ENCODE assay signal across 30 mouse cellular contexts in genomic region chr6:127758264-127758663, GRCm38 (mm10). TPM values are rescaled to one million over a fixed set of nuclear protein-coding genes. Genes with fewer than 3 reads are reported as not detected.
DNase-seq lines count a peak whose midpoint lies in the region; ATAC-seq and TF ChIP-seq lines count a peak whose summit lies in the region.
"Had no signal": no experiment of that assay in that cellular context is flagged by ENCODE, and none has a peak within 500 bp of the region (broad histone marks: within the 10 kb centered on the region; RNA-seq: fewer than 3 reads in every experiment).

No protein-coding gene starts in this region.

- DNase-seq in kidney, adult 11 months: no peak
- no peak for DNase-seq in forebrain, embryonic 14.5 days (ENCODE audit: low spot score)
- no peak for DNase-seq in forebrain, postnatal 0 days
- no peak for DNase-seq in left cerebral cortex, adult 9 months (ENCODE audit: low spot score in 2 of 2)
- no peak for DNase-seq in layer of hippocampus, postnatal 36 days
- DNase-seq: adrenal gland, adult 2 months; cerebellum, adult 11 months; cerebellum, adult 9-11 months; gastrocnemius, postnatal 10 days; heart, adult 11 months; heart, postnatal 14 days; kidney, adult 18-20 months; layer of hippocampus, adult 9-11 months; left cerebral cortex, postnatal 4 days had no signal

- TF ChIP-seq CTCF in forebrain, postnatal 0 days (IDR thresholded peaks at IDR 0.05; ENCODE audit: low read depth): no peak

- H3K27ac ChIP-seq in kidney, embryonic 14.5 days (ENCODE audit: low read depth, low read length): no peak overlapping the region
- peak overlapping the region; percentile 34; the same call in 1 of the 2 replicates for H3K27ac ChIP-seq in forebrain, embryonic 14.5 days (ENCODE audit: low read depth, low read length)
- no peak overlapping the region for H3K27ac ChIP-seq in forebrain, postnatal 0 days (ENCODE audit: low read depth, low read length)
- H3K27ac ChIP-seq in hindbrain, embryonic 16.5 days (ENCODE audit: low read depth, low read length): no peak overlapping the region
- H3K27ac ChIP-seq: embryonic facial prominence, embryonic 12.5 days; kidney, postnatal 0 days; left cerebral cortex, adult 2 months had no signal

- 0 out of 2 replicates have a peak, but pooled peaks have one; percentile 35 for ATAC-seq in kidney, embryonic 14.5 days (ENCODE audit: low FRiP score, low TSS enrichment)
- ATAC-seq in forebrain, embryonic 14.5 days: peak; percentile 7; the same call in 1 of the 2 replicates
- ATAC-seq in forebrain, postnatal 0 days: 0 out of 2 replicates have a peak, but pooled peaks have one; percentile 18
- ATAC-seq in hindbrain, embryonic 16.5 days: 0 out of 2 replicates have a peak, but pooled peaks have one; percentile 25
- ATAC-seq: lung, postnatal 0 days had no signal

- no peaks in the 10 kb centered on the region for H3K4me1 ChIP-seq in kidney, embryonic 14.5 days (ENCODE audit: control insufficient read depth, insufficient read depth, low read length)
- 0 out of 2 replicates have a peak, but pooled peaks cover 6% of the 10 kb centered on the region for H3K4me1 ChIP-seq in forebrain, embryonic 14.5 days (ENCODE audit: control insufficient read depth, insufficient read depth, low read length)
- no peaks in the 10 kb centered on the region for H3K4me1 ChIP-seq in forebrain, postnatal 0 days (ENCODE audit: insufficient read depth)
- H3K4me1 ChIP-seq in hindbrain, embryonic 16.5 days (ENCODE audit: control insufficient read depth, insufficient read depth, low read depth, low read length): peaks cover 6% of the 10 kb centered on the region
- H3K4me1 ChIP-seq: embryonic facial prominence, embryonic 12.5 days had no signal

- H3K9me3 ChIP-seq in kidney, embryonic 14.5 days (ENCODE audit: control insufficient read depth, low read length): no peaks in the 10 kb centered on the region
- H3K9me3 ChIP-seq in forebrain, embryonic 14.5 days (replicated peaks; ENCODE audit: control insufficient read depth, low read length): no peaks in the 10 kb centered on the region
- H3K9me3 ChIP-seq in forebrain, postnatal 0 days (ENCODE audit: low read length): no peaks in the 10 kb centered on the region
- H3K9me3 ChIP-seq in hindbrain, embryonic 16.5 days (ENCODE audit: control insufficient read depth, low read length): no peaks in the 10 kb centered on the region
- H3K9me3 ChIP-seq: embryonic facial prominence, embryonic 12.5 days; midbrain, embryonic 13.5 days had no signal

- H3K9ac ChIP-seq in kidney, embryonic 14.5 days (ENCODE audit: low read depth, low read length): no peak overlapping the region
- H3K9ac ChIP-seq in forebrain, embryonic 14.5 days (ENCODE audit: low read length): no peak overlapping the region
- no peak overlapping the region for H3K9ac ChIP-seq in forebrain, postnatal 0 days
- H3K9ac ChIP-seq in hindbrain, embryonic 16.5 days (ENCODE audit: low read depth, low read length): no peak overlapping the region
- H3K9ac ChIP-seq: embryonic facial prominence, embryonic 12.5 days; midbrain, embryonic 13.5 days had no signal

- H3K27me3 ChIP-seq in kidney, embryonic 14.5 days (ENCODE audit: control insufficient read depth, insufficient read depth, low read length): no peaks in the 10 kb centered on the region
- H3K27me3 ChIP-seq in forebrain, embryonic 14.5 days (replicated peaks; ENCODE audit: control insufficient read depth, insufficient read depth, low read length): no peaks in the 10 kb centered on the region
- no peaks in the 10 kb centered on the region for H3K27me3 ChIP-seq in forebrain, postnatal 0 days (ENCODE audit: insufficient read depth, low read length)
- H3K27me3 ChIP-seq in hindbrain, embryonic 16.5 days (replicated peaks; ENCODE audit: control insufficient read depth, insufficient read depth, low read length): no peaks in the 10 kb centered on the region
- H3K27me3 ChIP-seq: midbrain, embryonic 13.5 days had no signal

- 41% methylated on average over 4 of the region's 4 CpGs for WGBS in kidney, embryonic 14.5 days
- WGBS in forebrain, embryonic 14.5 days: 54% methylated on average over 4 of the region's 4 CpGs
- 60% methylated on average over 4 of the region's 4 CpGs for WGBS in forebrain, postnatal 0 days
- WGBS in hindbrain, embryonic 16.5 days: 61% methylated on average over 4 of the region's 4 CpGs

- H3K4me2 ChIP-seq in kidney, embryonic 14.5 days (replicated peaks; ENCODE audit: low read depth, low read length): no peak overlapping the region
- no peak overlapping the region for H3K4me2 ChIP-seq in forebrain, embryonic 14.5 days (ENCODE audit: low read length)
- no peak overlapping the region for H3K4me2 ChIP-seq in forebrain, postnatal 0 days (ENCODE audit: low read depth)
- H3K4me2 ChIP-seq in hindbrain, embryonic 16.5 days (ENCODE audit: low read length): no peak overlapping the region
- H3K4me2 ChIP-seq: embryonic facial prominence, embryonic 12.5 days; heart, embryonic 11.5 days; midbrain, embryonic 13.5 days had no signal

- H3K4me3 ChIP-seq in kidney, embryonic 14.5 days (ENCODE audit: low read length): no peak overlapping the region
- H3K4me3 ChIP-seq in forebrain, embryonic 14.5 days (ENCODE audit: low read depth, low read length): no peak overlapping the region
- no peak overlapping the region for H3K4me3 ChIP-seq in forebrain, postnatal 0 days (ENCODE audit: low read depth, low read length)
- H3K4me3 ChIP-seq in hindbrain, embryonic 16.5 days (ENCODE audit: low read length): no peak overlapping the region
- H3K4me3 ChIP-seq: embryonic facial prominence, embryonic 12.5 days; erythroblast, embryonic 14.5 days; left cerebral cortex, adult 2 months; midbrain, embryonic 13.5 days had no signal

- H3K36me3 ChIP-seq in kidney, embryonic 14.5 days (ENCODE audit: control insufficient read depth, insufficient read depth, low read length): no peaks in the 10 kb centered on the region
- no peaks in the 10 kb centered on the region for H3K36me3 ChIP-seq in forebrain, embryonic 14.5 days (ENCODE audit: control insufficient read depth, insufficient read depth, low read length)
- no peaks in the 10 kb centered on the region for H3K36me3 ChIP-seq in forebrain, postnatal 0 days (ENCODE audit: insufficient read depth)
- H3K36me3 ChIP-seq in hindbrain, embryonic 16.5 days (ENCODE audit: control insufficient read depth, insufficient read depth, low read length): no peaks in the 10 kb centered on the region
- H3K36me3 ChIP-seq: embryonic facial prominence, embryonic 12.5 days; midbrain, embryonic 13.5 days had no signal

RNA-seq across cellular contexts. Expression of gene Prmt8, which starts 11.0 kb away (rescaled TPM):
- polyA plus RNA-seq in kidney, embryonic 14.5 days (2014; fragmentation: Nextera tagmentation; extraction: Ambion mirVana): 0.16 TPM in 1 of 2 replicates, not detected in the other
- polyA plus RNA-seq in forebrain, embryonic 14.5 days (2014; fragmentation: Nextera tagmentation; extraction: Ambion mirVana): 16.6 and 17.9 TPM in 2 replicates
- total RNA-seq in forebrain, postnatal 0 days (2014; rRNA removed): 29.9 and 32.7 TPM in 2 replicates
- polyA plus RNA-seq in forebrain, postnatal 0 days (2015; fragmentation: Nextera tagmentation; extraction: Ambion mirVana): 20.6 and 36.4 TPM in 2 replicates
- 35.2 and 37.0 TPM in 2 replicates for polyA plus RNA-seq in hindbrain, embryonic 16.5 days (2015; fragmentation: Nextera tagmentation; extraction: Ambion mirVana)
- 10 to 100 TPM; 63.8 to 66.2 TPM for total RNA-seq in layer of hippocampus, postnatal 36 days (2021)
- total RNA-seq: adrenal gland, adult 2 months; common myeloid progenitor, adult 5-6 weeks; heart, postnatal 14 days; liver, adult 2 months; MEL had no signal
- polyA plus RNA-seq: adrenal gland, adult 2 months; C2C12; erythroblast, embryonic 14.5 days; kidney, postnatal 0 days; liver, adult 2 months; liver, embryonic 16.5 days; stomach, embryonic 16.5 days; thymus, postnatal 0 days had no signal

Comparison
In these comparisons a context has a peak if more than half of its experiments do, and no peak if none do; other contexts are left out.
1. RNA of gene Prmt8, which starts 11.0 kb away (polyA plus RNA-seq): 20.6 to 36.4 TPM in forebrain, postnatal 0 days, 35.2 to 37.0 TPM in hindbrain, embryonic 16.5 days and 16.6 to 17.9 TPM in forebrain, embryonic 14.5 days; 0.16 TPM in kidney, embryonic 14.5 days; every median in the first group is over 10 times any median in the second.
2. Peak in every context shown above with its lines, with median percentiles within 50 percentile points of each other: ATAC-seq.